Mouse (Mus musculus) E14TG2a.4 (cell line): ENCODE measurements around the gene Rap1gap2.

Experiments used
- CTCF ChIP-seq: conservative IDR thresholded peaks from 2 replicates; pipeline ENCODE4 v1.5.1; 2014; ENCODE audit warnings: low read length
- POU5F1 ChIP-seq: IDR thresholded peaks from 2 replicates; pipeline ENCODE4 v1.6.1; 2014; ENCODE audit warnings: low read length, borderline replicate concordance

DNA sequence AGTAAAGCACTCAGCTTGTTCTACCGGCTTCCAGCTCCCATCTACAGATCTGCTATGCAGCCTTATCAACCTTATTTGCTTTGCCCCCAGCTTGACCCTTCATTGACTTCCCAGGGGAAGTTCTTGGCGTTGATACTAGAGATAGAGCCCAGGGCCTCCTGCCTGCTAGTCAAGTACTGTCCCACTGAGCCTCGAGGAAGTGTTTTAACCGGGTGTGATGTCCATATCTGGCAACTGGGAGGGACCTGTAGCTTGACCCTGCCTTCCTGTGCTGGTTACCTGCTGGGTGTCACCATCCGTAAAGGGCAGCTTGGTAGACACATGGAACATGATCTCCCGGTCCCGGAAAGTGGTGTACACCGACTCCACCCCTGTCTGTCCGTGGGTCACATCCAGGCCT is 196.6 kb downstream of the Rap1gap2 start:
- TF ChIP-seq CTCF: no peak
- TF ChIP-seq POU5F1: no peak
